Mouse (Mus musculus) left cerebral cortex, postnatal 4 days (tissue): ENCODE measurements at regions not wholly inside any gene's neighbourhood (a gene's known extent, or its start where the extent isn't known, plus 50 kb on each side); places are given as distances from the start of the nearest gene placed in this dataset.

Experiments used
- DNase-seq: peaks from one replicate; pipeline ENCODE4 v3.0.0-alpha.2; 2022
- intact Hi-C: fragments of 180-260 bp; cut with DNase I; formaldehyde crosslinking; loops from one replicate; pipeline ENCODE4 v1.15.1; 2025

DNA sequence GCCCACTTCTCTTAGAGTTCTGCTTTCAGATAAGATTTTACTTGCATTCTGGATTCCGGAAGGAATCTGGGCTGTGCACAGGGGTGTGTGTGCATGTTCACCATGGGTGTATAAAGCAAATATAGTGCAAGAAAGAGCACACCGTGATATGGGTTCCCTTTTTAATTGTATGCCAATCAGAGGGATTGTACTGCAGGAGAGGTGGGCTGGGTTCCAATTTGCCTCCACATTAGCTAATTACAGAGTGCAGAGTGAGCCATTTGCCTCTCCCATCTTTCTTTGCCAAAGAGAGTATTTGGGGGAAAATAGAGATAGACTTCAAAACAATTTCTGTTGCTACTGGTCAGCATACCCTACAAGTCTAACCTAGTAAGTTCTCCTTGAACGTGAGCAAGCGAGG lies 86.4 kb upstream of the 4930583I09Rik start:
- intact Hi-C loops = no loop called here
- peak; percentile 19 for DNase-seq

DNA sequence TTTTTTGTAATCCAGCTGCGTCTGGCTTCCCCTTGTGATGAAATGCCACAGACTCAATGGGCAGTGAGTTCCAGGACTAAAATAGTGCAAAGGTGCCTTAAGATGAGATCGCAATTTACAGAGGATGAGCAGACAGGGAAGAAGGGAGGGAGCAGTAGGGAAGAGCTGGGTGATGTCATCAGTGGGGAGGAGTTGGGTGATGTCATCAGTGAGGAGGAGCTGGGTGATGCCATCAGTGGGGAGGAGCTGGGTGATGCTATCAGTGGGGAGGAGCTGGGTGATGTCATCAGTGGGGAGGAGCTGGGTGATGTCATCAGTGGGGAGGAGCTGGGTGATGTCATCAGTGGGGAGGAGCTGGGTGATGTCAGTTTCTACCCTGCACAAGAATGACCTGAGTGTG lies 84.4 kb upstream of the 4930583I09Rik start:
- intact Hi-C loops = no loop called here
- no peak for DNase-seq

DNA sequence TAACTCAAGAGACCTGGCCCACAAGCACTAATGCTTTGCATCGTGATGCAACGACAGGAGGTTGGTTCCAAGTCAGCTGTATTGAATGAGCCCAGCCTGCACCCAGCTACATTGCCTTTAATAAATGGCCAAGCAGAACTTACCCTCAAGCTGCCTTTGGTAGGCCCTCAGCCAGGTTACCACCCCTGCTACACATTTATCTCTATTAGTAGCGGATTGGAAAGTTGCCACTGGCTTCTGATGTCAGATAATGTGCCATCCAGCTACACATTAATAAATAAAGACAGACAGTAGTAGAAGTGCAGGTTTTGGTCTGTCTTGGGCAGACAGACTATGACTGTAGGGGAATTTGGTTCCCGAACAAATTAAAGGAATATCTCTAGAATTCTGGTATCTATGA lies 82.0 kb upstream of the 4930583I09Rik start:
- DNase-seq = no peak
- intact Hi-C loops = no loop called here

DNA sequence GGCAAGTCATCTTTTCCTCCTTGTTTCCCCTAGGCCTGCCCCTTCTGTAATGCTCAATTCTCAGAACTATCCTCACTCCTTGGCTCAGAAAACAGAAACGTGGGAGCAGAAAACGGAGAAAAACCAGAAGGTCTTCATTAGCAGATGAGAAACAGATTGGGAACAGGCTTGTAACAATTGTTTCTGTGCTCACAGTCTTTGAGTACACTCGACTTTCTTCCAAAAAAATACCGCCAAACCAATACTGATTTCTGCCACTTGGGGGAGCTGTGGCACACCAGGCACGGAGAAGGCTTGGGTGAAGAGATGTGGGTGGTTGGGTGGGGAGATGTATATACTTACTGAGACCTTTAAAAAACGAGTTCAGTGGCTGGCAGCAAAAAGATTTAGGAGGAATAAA lies 80.8 kb upstream of the 4930583I09Rik start:
- intact Hi-C loops = no loop called here
- no peak for DNase-seq

DNA sequence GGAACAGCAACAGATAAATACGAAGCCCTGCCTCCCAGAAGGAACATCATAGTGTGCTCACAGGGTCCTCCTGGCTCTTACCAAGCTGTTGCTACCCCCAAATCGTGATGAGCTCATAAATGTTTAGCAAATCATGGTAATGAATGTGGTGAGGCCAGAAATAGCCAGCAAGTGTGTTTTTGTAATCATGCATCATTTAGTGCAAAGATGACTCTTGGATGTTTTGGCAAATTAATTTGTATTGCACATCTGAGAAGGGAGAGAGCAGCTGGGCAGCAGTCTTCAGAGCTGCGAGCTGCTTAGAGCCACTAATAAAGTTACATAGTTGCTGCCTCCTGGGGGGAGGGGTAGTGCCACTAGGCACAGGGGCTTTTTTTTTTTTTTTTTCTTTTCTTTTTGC lies 79.8 kb upstream of the 4930583I09Rik start:
- intact Hi-C loops = no loop called here
- DNase-seq = no peak

- DNase-seq = no peak
- intact Hi-C loops = no loop called here
Measured at GRCm38 (mm10) chr17:64915025-64915424, 79.2 kb upstream of the 4930583I09Rik start.

GRCm38 (mm10) chr17:64914302-64914701 lies 78.4 kb upstream of the 4930583I09Rik start:
- peak; percentile 70 for DNase-seq

DNA sequence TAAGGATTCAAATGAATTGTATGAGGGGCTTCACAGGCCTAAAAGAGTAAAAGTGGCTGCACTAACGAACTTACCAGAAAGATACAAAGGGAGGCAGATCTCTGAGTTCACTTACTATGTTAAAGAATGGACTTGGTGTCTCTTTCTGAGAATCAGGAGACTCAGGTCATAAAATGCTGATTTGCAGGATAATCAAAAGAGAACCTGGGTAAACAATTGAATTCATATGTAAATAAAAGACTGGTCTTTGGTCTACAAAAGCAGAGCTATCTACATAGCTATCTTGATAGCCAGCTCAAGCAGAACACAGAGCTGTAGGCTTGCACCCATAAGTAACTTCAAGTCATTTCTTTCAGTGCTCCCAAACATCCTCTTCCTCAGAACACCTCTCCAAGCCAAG lies 72.8 kb upstream of the 4930583I09Rik start:
- DNase-seq = no peak
- intact Hi-C loops = no loop called here

More at GRCm38 (mm10) chr17:64914302-64914701, 78.4 kb upstream of the 4930583I09Rik start:
- intact Hi-C loops = no loop called here

GRCm38 (mm10) chr17:64901721-64902623 lies 66.1 kb upstream of the 4930583I09Rik start:
- intact Hi-C loops = no loop called here
- no peak for DNase-seq

GRCm38 (mm10) chr17:64897473-64897872 lies 61.6 kb upstream of the 4930583I09Rik start:
- no peak for DNase-seq
- intact Hi-C loops = no loop called here

DNA sequence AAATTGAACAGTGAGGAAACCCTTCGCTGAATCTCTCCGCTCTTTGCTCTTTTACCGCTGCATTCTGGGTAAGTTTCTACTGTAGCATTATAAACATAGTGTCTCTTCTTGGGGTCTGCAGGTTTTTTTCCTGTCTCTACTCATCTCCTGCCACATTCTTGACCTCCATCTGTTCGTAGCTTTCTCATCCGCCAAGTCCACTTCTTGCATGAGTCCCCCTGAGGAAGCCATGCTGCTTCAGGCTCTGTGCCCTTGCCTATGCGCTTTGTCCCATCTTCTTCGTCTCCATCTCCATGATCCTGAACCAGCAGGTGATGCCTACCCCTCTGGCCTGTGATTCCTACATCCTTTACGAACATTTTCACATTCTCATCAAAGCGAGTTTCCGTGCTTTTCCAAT lies 60.0 kb upstream of the 4930583I09Rik start:
- DNase-seq = no peak

DNA sequence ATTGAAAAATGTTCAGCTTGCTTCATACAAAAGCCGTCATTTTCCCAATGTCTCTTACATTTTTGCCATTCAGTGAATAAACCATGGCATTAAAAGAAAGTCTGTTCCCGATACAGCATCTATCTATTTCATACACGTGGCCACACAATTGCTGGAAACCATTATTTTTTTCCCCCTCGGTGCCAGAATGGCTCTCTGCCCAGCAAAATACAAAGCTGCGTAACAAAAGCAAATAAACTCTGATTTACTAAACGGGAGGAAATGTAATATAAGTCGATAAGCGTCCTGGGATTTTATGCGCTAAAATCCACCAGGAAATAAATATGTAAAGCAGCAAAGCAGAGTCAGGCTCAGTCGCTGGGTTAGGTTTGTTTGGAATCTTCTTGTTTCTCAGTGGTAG lies 59.6 kb upstream of the 4930583I09Rik start:
- DNase-seq = no peak
- intact Hi-C loops = no loop called here

More for the DNA sequence above, 60.0 kb upstream of the 4930583I09Rik start:
- intact Hi-C loops = no loop called here

- intact Hi-C loops = no loop called here
Measured at GRCm38 (mm10) chr17:64893182-64893902, 57.5 kb upstream of the 4930583I09Rik start.

More at GRCm38 (mm10) chr17:64893182-64893902, 57.5 kb upstream of the 4930583I09Rik start:
- DNase-seq = no peak
